Mouse (Mus musculus) spleen, adult 12 weeks (tissue): ENCODE data around the gene Slc2a13.

ENCODE experiments used
- DNase-seq: peaks from one replicate; pipeline ENCODE4 v3.0.0; 2022; ENCODE audit warnings: low spot score

Gene Slc2a13

DNA sequence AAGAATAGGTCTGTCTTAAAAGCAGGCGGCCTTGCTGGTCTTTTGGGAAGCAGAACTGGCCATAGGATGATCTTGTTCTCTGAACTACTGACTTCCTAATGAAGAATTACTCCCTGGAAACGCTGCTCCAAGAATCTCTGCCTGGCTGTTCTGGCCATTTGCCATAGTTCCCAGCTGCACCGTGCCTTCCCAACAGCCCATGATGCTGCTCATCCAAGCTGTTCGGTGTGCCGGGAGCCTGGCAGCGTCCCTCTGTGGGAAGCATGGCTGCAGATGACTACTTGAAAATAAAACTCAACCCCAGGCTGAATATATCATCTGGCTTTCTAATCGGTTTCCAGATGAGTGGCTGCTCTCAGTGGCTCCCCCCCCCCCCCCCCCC, 199.9 kb downstream of the Slc2a13 start:
- DNase-seq, result no peak

DNA sequence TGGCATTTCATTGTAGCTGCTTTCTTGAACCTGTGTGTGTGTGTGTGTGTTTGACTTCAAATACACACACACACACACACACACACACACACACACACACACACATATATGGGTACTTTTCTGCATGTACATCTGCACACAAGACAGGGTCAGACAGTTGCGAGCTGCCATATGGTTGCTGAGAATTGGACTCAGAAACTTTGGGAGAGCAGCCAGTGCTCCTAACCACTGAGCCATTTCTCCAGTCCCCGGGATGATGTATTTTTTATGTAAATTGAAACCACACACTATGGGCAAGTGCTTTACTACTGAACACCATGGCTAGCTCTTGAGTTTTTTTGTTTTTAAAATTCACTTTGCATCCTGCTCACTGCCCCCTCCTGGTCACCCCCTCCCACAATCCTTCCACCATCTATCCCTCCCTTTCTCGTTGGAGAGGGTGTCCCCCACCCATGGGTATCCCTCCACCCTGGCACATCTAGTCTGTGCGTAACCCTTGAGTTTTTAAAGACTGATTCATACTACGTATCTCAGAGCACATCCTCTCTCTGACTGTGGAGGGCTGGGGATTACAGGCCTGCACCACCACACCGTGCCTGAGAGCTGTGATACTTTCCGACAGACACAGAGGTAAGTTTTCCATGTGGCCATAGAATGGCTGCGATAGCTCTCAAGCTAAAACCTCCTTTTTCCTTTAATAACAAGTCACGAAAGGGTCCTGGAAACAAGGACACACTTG, 200.4 kb downstream of the Slc2a13 start:
- no peak for DNase-seq

DNA sequence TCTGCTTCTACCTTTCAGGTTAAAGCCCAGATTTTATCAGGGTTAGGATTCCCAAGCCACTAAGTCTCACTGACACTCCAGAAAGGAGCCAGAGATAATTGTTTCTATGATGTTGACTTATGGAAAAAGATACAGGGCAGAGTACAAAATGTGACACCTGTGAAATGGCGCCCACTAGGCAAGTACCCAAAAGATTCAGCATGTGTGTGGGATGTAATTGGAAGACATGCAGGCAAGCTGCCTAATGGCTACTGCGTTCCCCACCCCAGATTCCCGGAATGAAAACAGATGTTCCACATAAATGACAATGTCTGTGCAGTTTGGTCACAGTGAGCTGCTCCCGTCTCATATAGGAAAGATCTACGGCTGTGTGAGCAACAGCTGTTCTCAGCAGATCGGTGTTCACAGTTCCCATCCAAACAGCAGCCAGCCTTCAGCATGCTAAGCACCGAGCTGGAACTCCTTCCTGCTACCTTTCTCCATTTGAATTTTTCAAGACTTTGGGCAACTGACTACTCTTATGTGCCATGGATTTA, 201.1 kb downstream of the Slc2a13 start:
- DNase-seq, result no peak

DNA sequence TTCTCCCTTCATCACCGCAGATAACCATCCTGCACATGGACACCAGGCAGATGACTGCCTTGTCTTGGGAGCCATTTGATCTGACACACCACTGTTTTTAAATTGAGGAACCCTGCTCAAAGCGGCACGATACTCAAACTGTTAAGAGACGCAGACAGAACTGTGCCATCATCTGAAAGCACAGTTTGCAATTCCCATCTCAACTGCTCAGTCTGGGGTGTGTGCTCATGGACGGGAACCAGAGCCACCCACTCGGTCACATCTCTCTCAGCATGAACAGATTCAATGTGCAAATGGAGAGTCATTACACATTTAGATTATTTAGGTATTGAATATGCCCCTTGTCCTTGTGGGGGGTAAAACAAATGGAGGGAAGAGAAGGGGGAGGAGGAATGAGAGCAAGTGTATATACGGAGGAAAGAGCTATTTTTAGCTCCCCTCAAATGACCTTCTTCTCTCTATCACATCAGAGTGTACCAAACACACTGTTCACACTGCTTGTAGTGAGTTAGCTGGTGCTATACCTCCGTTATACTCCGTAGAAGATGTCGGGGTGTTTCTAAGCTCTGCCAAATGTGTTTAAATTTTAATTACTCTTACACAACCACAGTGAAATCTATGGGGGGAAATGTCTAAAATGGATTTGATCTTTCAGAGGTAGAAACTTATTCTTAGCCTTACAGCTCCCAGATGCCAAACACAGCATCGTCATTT, 203.2 kb downstream of the Slc2a13 start:
- no peak for DNase-seq

DNA sequence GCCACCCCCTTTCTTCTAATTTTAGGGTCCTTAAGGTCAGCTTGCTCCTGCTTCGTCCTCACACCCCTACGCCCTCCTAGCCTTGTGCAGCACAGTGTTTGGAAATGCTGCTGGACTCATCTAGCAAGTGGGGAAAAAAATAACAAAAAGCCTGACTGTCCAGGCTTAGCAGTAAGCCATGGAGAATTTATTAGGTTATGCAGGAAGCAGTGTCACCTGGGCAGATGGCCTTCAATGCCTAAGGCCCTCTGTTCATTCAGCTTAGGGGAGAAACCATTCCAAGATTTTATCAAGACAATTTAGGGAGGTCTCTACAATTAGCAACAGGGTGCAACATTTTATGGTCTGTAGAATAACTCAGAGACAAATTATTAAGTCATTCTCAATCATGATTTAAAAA, 212.6 kb downstream of the Slc2a13 start:
- DNase-seq, result no peak

DNA sequence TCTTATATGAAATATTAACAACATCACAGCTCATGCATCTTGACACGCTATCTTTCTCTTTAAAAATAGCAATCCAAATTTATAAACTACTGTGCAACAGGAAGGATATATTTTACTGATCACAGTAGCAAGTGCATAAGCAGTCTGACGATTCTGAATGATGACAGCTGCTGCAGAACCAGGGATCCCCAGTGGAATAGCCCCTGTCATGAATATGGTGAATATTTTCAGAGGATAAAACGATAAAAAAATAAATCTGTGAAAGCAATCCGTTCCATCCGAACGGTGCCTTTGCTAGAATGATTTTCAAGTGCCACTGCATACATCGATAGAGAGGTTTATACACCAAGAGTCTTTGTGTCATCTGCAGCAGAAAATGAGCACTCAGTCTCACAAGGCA, 222.1 kb downstream of the Slc2a13 start:
- DNase-seq, result no peak

DNA sequence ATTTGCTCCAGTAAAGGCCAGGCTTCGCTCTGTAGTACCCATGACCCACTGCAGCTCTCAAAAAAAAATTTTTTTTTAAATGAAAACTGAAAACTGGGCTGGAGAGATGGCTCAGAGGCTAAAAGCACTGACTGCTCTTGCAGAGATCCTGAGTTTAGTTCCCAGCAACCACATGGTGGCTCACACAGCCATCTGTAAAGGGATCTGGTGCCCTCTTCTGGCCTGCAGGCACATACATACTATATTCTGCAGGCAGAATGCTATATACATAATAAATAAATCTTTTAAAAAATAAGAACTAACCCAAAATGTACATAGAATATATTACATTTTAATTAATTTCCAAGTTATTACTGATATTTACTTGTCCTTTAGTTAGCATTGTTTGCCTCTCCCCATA, 234.7 kb downstream of the Slc2a13 start:
- DNase-seq, result no peak

DNA sequence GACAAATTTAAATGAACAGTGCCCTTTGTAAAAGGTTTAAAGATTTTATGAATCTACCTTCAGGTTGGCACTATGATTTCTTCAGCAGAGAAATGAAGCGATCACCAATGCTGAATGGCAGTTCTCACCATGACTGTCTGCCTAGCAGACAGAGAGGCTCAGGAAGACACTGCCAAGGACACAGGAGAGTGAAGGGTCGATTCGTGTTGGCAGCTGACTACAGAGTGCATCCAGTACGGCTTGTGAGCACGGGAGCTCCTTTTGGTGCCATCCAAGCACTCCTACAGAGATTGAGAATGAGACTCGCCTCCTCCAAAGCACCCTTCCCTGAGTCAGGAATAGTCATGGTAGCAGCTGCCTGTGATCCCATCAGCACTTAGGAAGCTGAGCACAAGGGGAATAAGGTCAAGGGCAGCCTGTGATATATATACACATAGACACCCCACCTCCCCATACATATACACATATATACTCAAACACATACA, 238.6 kb downstream of the Slc2a13 start:
- no peak for DNase-seq

DNA sequence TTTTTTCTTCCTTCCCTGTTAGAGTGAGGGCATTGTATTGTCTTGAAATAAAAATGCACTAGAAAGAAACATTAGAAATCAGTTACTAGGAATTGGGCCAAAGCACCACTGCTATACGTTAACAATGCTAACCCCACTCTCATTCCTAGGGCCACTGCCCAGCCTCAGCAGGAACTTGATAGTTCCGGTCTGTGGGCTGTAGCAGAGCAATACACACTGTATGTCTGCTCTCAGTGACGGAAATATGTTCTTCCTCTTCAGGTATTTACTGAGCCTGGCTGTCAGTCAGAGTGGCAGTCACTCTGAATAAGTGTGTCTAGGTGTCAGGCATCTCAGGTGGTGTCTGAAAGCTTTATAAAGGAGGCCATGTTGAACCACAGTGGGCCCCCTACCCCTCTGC, 245.3 kb downstream of the Slc2a13 start:
- DNase-seq, result no peak

DNA sequence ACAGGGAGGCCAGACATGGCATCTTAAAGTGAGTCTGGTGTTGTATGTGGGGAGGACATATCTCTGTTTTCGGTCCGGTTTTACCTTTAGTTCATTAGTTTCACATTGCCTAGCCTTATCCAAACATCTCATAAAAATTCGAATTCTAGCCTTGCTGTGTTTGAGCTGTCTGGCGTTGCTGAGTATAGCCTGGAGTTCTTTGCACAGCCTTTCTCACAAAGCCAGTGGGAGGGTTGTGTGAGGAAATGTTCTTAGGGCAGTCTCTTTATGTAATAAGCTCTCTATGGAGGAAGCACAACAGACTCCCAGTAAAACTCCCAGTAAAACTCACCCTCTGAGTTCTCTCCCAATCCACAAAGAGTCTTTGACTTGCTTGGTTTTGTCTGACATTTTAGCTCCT, 246.0 kb downstream of the Slc2a13 start:
- no peak for DNase-seq

DNA sequence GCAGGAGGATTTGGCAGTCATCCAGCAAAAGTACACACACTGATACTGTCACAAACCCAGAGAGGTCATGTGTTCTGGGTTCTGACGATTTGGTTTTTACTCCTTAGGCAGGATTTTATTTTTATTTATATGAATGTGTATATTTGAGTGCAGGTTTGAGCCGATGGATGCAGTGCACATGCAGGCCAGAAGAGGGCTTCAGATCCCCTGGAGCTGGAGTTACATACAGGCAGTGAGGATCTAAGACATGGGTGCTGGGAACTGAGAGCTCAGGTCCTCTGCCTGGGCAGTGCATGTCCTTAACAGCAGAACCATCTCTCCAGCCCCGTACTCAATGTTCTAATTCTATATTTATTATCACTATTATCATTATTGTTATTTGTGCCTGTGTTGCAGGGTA, 253.7 kb downstream of the Slc2a13 start:
- no peak for DNase-seq

DNA sequence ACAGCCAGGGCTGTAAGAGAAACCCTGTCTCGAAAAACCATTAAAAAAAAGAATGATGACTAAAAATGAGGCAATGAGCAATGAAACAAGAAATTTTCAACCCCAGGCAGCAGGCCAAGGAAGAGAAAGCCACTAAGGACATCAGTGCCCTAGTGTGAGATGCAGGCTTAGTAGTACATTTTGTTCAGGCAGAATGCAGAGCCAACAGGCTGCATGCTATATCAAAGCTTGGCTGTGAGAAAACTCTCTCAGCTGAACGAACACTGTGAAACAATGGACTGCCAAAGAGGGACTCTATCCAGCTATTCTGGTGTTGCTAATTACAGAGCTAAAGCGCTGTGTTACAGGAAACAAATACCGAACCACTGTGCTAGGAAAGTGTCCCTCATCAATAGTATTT, 256.1 kb downstream of the Slc2a13 start:
- DNase-seq, result no peak

DNA sequence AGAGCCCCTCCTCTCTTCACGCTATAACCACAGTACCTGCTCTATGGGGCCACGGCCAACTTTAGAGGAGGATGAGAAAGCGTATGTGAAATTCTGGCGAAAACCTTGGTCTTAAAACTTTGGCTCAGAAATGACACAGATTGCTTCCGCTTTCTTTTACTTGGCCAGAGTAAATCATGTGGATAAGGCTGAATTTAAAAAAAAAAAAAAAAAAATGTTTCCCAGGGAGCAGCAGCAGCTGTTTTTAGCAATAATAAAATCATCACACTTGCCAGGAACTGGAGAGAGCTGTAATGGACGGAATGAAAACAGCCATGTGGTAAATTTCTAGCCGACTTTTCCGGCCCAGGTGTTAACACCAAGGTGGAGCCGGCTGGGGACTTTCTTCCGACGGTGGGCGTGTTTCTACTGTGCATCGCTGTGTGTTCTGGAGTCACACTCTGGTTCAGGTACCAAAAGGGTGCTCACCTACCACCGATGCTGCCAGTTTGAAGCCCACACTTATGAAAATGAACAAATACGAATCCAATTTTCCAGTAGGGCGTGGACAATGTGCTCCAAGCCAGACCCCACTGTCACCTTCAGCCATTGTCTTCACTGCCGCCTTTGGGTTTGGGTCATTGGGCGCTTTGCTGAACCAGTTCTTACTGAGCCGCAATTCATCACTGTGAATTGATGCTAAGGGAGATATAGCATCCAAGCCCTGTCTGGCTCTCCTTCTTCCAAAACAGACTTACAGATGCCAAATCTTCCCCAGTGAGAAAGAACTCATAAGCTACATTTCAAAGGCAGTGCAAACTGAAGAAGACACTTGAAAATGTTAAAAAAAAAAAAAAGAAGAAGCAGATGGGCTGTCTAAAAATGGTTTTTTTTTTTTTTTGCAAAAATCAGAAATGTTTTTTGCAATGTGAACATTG, 258.4 kb downstream of the Slc2a13 start:
- DNase-seq, result no peak

DNA sequence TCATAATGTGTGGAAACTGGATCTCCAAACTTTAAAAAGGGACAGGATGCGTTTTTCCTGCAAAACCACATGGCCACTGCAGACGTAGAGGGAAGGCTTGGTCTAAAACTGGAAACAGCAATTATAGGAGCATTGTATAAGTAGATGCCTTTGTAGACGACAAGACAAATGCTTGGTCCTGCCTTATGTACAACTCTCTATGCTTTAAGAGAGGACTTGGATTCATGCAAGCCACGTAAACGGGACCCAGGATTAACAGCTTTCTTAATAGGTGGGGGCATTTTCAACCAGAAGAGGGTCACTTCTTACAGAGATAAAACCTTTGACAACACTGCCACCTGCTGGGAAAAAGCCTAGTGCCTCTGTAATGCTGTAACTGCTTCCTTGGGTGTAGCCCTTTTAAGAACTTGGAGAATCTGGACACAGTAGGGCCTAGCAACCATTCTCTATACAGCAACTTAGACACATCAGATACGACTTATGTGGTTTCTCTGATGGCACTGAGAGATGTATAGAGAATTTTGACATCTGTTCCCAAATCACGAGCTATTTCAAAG, 268.7 kb downstream of the Slc2a13 start:
- no peak for DNase-seq

DNA sequence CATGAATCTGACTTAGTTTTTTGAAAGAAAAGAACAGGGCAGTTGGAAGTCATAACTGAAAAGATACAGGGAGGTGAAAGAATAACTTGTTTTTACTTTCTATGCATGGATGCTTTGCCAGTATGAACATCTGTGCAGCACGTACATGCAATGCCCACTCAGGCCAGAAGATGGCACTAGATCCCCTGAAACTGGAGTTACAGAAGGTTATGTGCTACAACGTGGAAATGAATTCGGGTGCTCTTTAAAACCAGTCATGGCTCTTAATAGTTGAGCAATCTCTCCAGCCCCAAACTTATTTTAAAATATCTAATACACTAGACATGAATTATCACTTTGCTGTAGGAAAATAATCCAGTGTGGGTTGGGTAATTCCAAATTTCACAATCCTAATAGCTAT, 271.7 kb downstream of the Slc2a13 start:
- DNase-seq, result peak; percentile 3

DNA sequence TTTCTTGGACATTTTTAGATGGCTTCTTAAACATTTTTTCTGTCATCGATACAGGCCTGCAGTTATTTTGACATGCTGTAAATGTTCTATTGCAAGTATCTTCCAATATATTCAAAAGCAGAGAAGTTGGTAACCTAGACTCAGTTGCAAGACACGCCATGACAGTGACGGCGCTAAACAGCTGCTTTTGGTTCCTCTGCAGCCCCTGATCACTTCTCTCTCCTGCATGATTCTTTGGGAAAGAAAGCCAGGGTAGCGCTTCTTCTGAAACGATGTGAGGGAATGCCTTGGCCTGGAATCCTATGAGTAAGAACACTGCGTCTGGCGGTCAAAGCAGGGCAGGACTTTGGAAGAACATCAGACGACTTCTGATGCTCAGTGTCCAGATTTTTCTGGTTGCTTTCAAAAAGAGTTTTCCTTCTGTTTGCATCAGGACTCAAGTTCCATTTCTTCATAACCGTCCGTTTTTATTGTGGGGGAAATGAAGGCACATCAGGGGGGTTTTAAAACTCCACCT, 273.7 kb downstream of the Slc2a13 start:
- DNase-seq, result no peak

DNA sequence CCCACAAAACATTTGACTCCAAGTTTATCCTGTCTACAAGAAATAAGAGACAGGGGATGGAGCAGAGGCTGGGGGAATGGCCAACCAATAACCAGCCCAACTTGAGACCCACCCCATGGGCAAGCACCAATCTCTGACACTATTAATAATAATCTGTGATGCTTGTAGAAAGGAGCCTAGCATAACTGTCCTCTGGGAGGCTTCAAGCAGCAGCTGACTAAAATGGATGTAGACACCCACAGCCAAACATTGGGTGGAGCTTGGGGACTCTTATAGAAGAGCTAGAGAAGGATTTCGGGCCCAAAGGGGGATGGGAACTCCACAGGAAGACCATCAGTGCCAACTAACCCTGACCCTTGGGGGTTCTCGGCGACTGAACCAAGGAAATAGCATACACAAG, 289.6 kb downstream of the Slc2a13 start:
- DNase-seq, result no peak

DNA sequence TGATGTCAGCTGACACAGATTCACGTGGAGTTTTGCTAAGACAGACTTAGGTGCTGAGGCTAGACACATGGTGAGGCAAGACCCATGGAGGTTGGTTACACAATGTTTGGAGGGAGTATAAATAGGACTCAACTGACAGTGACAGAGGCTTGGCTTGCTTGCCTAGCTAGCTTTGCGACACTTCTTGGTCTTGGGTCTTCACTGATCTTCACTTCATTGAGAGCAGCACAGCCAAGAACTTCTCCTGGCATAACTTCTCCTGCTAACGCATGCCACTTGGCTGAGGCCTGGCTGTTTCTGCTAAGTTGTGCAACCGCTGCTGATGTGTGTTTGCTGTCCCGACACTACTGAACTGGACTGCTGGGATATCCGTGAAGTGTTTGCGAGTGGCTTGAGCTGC, 290.2 kb downstream of the Slc2a13 start:
- no peak for DNase-seq

DNA sequence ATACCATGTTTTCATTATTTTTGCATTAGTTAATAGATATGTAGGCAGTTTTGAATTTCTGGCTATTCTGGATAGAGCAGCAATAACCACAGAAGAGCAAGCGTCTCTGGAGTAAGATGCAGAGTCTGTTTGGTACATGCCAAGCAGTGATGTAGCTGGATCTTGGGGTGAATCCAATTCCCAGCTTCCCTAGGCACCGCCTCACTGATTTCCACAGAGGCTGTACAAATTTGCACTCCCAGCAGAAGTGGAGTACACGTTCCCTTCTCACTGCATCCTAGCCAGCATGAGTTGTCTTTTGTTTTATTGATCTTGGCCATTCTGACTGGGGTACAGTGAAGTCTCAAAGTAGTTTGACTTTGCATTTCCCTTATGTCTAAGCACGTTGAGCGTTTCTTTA, 291.5 kb downstream of the Slc2a13 start:
- DNase-seq, result no peak

DNA sequence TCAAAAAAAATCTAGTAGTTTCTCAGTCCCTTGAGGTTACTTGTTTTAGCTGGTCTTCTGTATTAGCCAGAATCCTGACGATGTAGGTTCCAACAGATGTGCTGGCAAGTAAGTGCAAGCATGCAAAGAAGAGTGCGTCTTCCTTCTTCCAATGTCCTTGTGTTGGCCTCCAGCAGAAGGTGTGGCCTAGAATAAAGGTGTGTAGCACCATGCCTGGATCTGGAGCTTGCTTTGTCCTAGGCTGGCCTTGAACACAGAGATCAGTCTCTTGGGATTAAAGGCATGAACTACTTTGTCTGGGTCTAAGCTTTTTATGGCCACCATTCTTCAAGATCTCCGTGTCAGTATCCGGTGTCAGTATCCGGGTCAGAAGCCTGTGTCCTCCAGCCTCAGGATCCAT, 293.5 kb downstream of the Slc2a13 start:
- DNase-seq, result no peak

DNA sequence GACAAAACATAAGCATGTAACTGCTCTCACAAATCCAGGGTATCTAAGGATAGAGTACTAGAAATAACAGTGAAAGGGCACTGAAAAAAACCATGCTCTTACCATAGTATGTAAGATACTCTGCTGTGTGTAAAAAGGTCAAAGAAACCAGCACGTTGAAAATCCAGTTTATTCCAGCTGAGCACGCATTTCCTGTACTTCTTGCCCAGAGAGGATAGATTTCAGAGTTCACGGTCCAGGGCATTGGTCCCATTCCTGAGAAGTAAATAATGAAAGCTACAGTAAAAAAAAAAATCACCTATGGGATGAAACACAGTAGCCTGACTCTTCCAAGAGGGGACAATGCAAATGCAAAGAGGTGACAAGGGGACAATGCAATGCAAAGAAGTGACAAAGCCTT, 297.1 kb downstream of the Slc2a13 start:
- no peak for DNase-seq

DNA sequence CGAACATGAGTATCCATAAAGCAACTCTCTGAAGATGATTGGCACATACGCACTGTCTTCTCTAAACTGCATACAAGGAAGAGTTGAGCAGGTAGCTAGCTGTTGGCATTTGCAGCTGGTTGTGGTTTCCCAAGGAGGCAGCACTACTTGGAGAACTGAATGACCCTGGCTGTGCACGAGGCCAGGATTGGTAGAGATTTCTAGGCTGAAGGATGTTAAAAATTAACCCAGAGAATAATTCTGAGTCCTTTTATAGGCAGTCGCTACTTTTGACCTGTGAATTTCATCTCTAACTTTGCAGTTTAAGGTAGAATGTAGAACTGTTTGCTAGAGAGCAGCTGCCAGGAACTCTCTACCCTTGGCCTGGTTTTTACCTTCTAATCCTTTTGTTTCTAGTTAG, 304.5 kb downstream of the Slc2a13 start:
- DNase-seq, result no peak
